Mouse (Mus musculus) forebrain, embryonic 10.5 days (tissue): ENCODE data around the gene Rxrb. TPM values are rescaled to one million over a fixed set of nuclear protein-coding genes. Genes with fewer than 3 reads are reported as not detected.

Source experiments
- DNase-seq: peaks from one replicate; pipeline ENCODE4 v3.0.0-alpha.2; 2017; ENCODE audit warnings: low spot score; ENCODE audit errors: extremely low spot score
- H3K27ac ChIP-seq: fragments of 300-500 bp; sonication (generic); 2 replicates; pipeline ENCODE4 v1.5.1; 2016; ENCODE audit warnings: mild to moderate bottlenecking
- H3K27me3 ChIP-seq: fragments of 300-500 bp; sonication (generic); 2 replicates; pipeline ENCODE4 v1.6.1; 2016; ENCODE audit warnings: mild to moderate bottlenecking; ENCODE audit not compliant: poor library complexity, severe bottlenecking
- H3K36me3 ChIP-seq: fragments of 300-500 bp; sonication (generic); replicated peaks from 2 replicates; pipeline ENCODE4 v1.6.1; 2016; ENCODE audit warnings: mild to moderate bottlenecking, moderate library complexity
- H3K4me1 ChIP-seq: fragments of 300-500 bp; sonication (generic); 2 replicates; pipeline ENCODE4 v1.6.1; 2016
- H3K4me3 ChIP-seq: fragments of 300-500 bp; sonication (generic); 2 replicates; pipeline ENCODE4 v1.5.1; 2016; ENCODE audit warnings: mild to moderate bottlenecking, moderate library complexity
- H3K9me3 ChIP-seq: fragments of 300-500 bp; sonication (generic); 2 replicates; pipeline ENCODE4 v1.6.1; 2016; ENCODE audit warnings: mild to moderate bottlenecking, moderate library complexity
- WGBS: fragments of 180-500 bp; shearing (Covaris S2); methylation state at CpG from one replicate; pipeline ENCODE4 v1.1.7; 2016; 5-methylcytosine and 5-hydroxymethylcytosine counted together
- polyA plus RNA-seq: library from polyadenylated mRNA; unstranded; fragments of >200 nt; fragmentation: Nextera tagmentation; extraction: Ambion mirVana; gene quantifications from 2 replicates; pipeline ENCODE4 v1.2.1, GENCODE M21; 2016

Gene Rxrb
- polyA plus RNA-seq, 1 experiment from 2014 or later, result 44.5 TPM

- Histone ChIP-seq H3K36me3 (peaks cover 48% of the 10 kb centered on the region), H3K27ac (peak overlapping the region; percentile 66), H3K4me1 (peaks cover 69% of the 10 kb centered on the region), H3K27me3 (peaks cover 56% of the 10 kb centered on the region), H3K4me3 (peak overlapping the region; percentile 44), H3K9me3 (no peaks in the 10 kb centered on the region)
- 9% methylated on average over 21 of the region's 21 CpGs for WGBS
- DNase-seq, result no peak
These were observed 6.8 kb downstream of the Rxrb start for GRCm38 (mm10) chr17:34038440-34038839.

- peak within 1 kb of the TSS; percentile 44 for H3K4me3 ChIP-seq
- peaks cover 43% of the 10 kb centered on the region for H3K36me3 ChIP-seq
- H3K27ac ChIP-seq, result peak within 1 kb of the TSS; percentile 66
- 13% methylated on average over 28 of the region's 28 CpGs for WGBS
- DNase-seq, result no peak
- H3K27me3 ChIP-seq, result peaks cover 56% of the 10 kb centered on the region
- no peaks in the 10 kb centered on the region for H3K9me3 ChIP-seq
- peaks cover 63% of the 10 kb centered on the region for H3K4me1 ChIP-seq
These were observed 7.4 kb downstream of the Rxrb start, which contains the start of gene Col11a2 for GRCm38 (mm10) chr17:34038878-34039561. Col11a2 (plus strand) TSS chr17:34039437.

GRCm38 (mm10) chr17:34039562-34040450 is 8.2 kb downstream of the Rxrb start:
- peak overlapping the region; percentile 44 for H3K4me3 ChIP-seq
- 31% methylated on average over 17 of the region's 17 CpGs for WGBS
- H3K36me3 ChIP-seq, result peaks cover 35% of the 10 kb centered on the region
- DNase-seq, result no peak
- no peaks in the 10 kb centered on the region for H3K9me3 ChIP-seq
- peaks cover 56% of the 10 kb centered on the region for H3K27me3 ChIP-seq
- peaks cover 60% of the 10 kb centered on the region for H3K4me1 ChIP-seq
- H3K27ac ChIP-seq, result peak overlapping the region; percentile 66

GRCm38 (mm10) chr17:34045941-34046340 is 14.3 kb downstream of the Rxrb start:
- Histone ChIP-seq H3K27me3 (peaks cover 20% of the 10 kb centered on the region), H3K9me3 (peaks cover 8% of the 10 kb centered on the region), H3K27ac (0 out of 2 replicates have a peak overlapping the region, but pooled peaks have one; percentile 1), H3K4me1 (peaks cover 18% of the 10 kb centered on the region), H3K36me3 (peaks cover 2% of the 10 kb centered on the region; the same call in 1 of the 2 replicates), H3K4me3 (no peak overlapping the region)
- no peak for DNase-seq
- 79% methylated on average over 14 of the region's 14 CpGs for WGBS

- peaks cover 2% of the 10 kb centered on the region; the same call in 1 of the 2 replicates for H3K36me3 ChIP-seq
- H3K27me3 ChIP-seq, result 0 out of 2 replicates have a peak, but pooled peaks cover 5% of the 10 kb centered on the region
- no peak for DNase-seq
- H3K4me1 ChIP-seq, result peaks cover 4% of the 10 kb centered on the region
- no peak overlapping the region for H3K4me3 ChIP-seq
- H3K27ac ChIP-seq, result no peak overlapping the region
- 95% methylated on average over 5 of the region's 5 CpGs for WGBS
- H3K9me3 ChIP-seq, result peaks cover 8% of the 10 kb centered on the region
These were observed 15.9 kb downstream of the Rxrb start for GRCm38 (mm10) chr17:34047404-34048050.

GRCm38 (mm10) chr17:34057224-34057623 is 25.6 kb downstream of the Rxrb start:
- DNase-seq, result no peak
- Histone ChIP-seq H3K27ac (no peak overlapping the region), H3K4me3 (no peak overlapping the region), H3K4me1 (peaks cover 23% of the 10 kb centered on the region), H3K36me3 (peaks cover 5% of the 10 kb centered on the region; the same call in 1 of the 2 replicates), H3K27me3 (no peaks in the 10 kb centered on the region), H3K9me3 (no peaks in the 10 kb centered on the region)
- WGBS, result 86% methylated on average over 7 of the region's 7 CpGs

- no peak overlapping the region for H3K27ac ChIP-seq
- DNase-seq, result no peak
- H3K27me3 ChIP-seq, result no peaks in the 10 kb centered on the region
- no peaks in the 10 kb centered on the region for H3K36me3 ChIP-seq
- no peak overlapping the region for H3K4me3 ChIP-seq
- peaks cover 2% of the 10 kb centered on the region; the same call in 1 of the 2 replicates for H3K4me1 ChIP-seq
- no peaks in the 10 kb centered on the region for H3K9me3 ChIP-seq
- WGBS, result 50% methylated on average over 3 of the region's 3 CpGs
These were observed 37.3 kb downstream of the Rxrb start for GRCm38 (mm10) chr17:34068864-34069263.

- Histone ChIP-seq H3K9me3 (no peaks in the 10 kb centered on the region), H3K36me3 (no peaks in the 10 kb centered on the region), H3K27ac (no peak overlapping the region), H3K4me1 (peaks cover 10% of the 10 kb centered on the region), H3K27me3 (peaks cover 16% of the 10 kb centered on the region), H3K4me3 (no peak overlapping the region)
- WGBS, result 83% methylated on average over 5 of the region's 5 CpGs
- DNase-seq, result no peak
These were observed 40.5 kb downstream of the Rxrb start for GRCm38 (mm10) chr17:34072091-34072490.

GRCm38 (mm10) chr17:34075271-34075670 is 43.7 kb downstream of the Rxrb start:
- Histone ChIP-seq H3K4me1 (peaks cover 19% of the 10 kb centered on the region), H3K27ac (no peak overlapping the region), H3K4me3 (no peak overlapping the region), H3K27me3 (peaks cover 21% of the 10 kb centered on the region), H3K9me3 (no peaks in the 10 kb centered on the region), H3K36me3 (no peaks in the 10 kb centered on the region)
- 42% methylated on average over 7 of the region's 7 CpGs for WGBS
- DNase-seq, result peak; percentile 53

GRCm38 (mm10) chr17:34077549-34077948 is 45.9 kb downstream of the Rxrb start:
- Histone ChIP-seq H3K9me3 (no peaks in the 10 kb centered on the region; the same call in 1 of the 2 replicates), H3K27me3 (peaks cover 21% of the 10 kb centered on the region), H3K4me1 (peaks cover 20% of the 10 kb centered on the region), H3K27ac (no peak overlapping the region), H3K36me3 (no peaks in the 10 kb centered on the region), H3K4me3 (0 out of 2 replicates have a peak overlapping the region, but pooled peaks have one; percentile 1)
- peak; percentile 79 for DNase-seq
- WGBS, result 3% methylated on average over 9 of the region's 9 CpGs

GRCm38 (mm10) chr17:34078148-34078547 is 46.5 kb downstream of the Rxrb start:
- Histone ChIP-seq H3K9me3 (no peaks in the 10 kb centered on the region; the same call in 1 of the 2 replicates), H3K4me3 (no peak overlapping the region), H3K27ac (no peak overlapping the region), H3K36me3 (no peaks in the 10 kb centered on the region), H3K4me1 (peaks cover 26% of the 10 kb centered on the region), H3K27me3 (peaks cover 21% of the 10 kb centered on the region)
- WGBS, result 78% methylated on average over 4 of the region's 4 CpGs
- DNase-seq, result no peak

GRCm38 (mm10) chr17:34079002-34079401 is 47.4 kb downstream of the Rxrb start:
- H3K4me3 ChIP-seq, result no peak overlapping the region
- no peaks in the 10 kb centered on the region; the same call in 1 of the 2 replicates for H3K9me3 ChIP-seq
- no peaks in the 10 kb centered on the region for H3K36me3 ChIP-seq
- 89% methylated on average over 11 of the region's 11 CpGs for WGBS
- H3K27ac ChIP-seq, result no peak overlapping the region
- H3K27me3 ChIP-seq, result peaks cover 21% of the 10 kb centered on the region
- no peak for DNase-seq
- H3K4me1 ChIP-seq, result peaks cover 30% of the 10 kb centered on the region
